Mouse (Mus musculus) cerebellum, adult (tissue): ENCODE measurements around the gene AC129217.1.

Experiments used
- ATAC-seq: cut with Nextera tagmentation; 2 replicates; pipeline ENCODE4 v1.9.2; 2017; ENCODE audit warnings: mild to moderate bottlenecking, moderate library complexity, mixed read lengths; ENCODE audit not compliant: insufficient number of reproducible peaks, low FRiP score, low TSS enrichment

Gene AC129217.1

DNA sequence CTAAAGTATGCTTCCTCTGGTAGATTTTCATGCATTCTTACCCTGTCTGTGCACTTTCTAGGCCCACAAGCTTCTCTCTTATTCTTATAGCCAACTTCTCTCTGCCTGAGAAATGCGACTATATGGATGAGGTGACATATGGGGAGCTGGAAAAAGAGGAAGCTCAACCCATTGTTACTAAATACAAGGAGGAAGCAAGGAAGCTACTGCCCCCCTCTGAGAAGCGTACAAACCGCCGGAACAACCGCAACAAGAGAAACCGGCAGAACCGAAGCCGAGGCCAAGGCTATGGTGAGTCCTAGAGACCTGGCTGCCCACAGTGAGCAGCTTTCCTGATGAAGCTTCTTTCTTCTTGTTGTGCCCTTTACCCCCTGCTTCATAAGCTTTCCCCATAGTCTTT, at the start of gene AC129217.1:
TSS of gene AC129217.1 (plus strand) at position 114 of the 400 bp plus-strand sequence.
- no peak for ATAC-seq

DNA sequence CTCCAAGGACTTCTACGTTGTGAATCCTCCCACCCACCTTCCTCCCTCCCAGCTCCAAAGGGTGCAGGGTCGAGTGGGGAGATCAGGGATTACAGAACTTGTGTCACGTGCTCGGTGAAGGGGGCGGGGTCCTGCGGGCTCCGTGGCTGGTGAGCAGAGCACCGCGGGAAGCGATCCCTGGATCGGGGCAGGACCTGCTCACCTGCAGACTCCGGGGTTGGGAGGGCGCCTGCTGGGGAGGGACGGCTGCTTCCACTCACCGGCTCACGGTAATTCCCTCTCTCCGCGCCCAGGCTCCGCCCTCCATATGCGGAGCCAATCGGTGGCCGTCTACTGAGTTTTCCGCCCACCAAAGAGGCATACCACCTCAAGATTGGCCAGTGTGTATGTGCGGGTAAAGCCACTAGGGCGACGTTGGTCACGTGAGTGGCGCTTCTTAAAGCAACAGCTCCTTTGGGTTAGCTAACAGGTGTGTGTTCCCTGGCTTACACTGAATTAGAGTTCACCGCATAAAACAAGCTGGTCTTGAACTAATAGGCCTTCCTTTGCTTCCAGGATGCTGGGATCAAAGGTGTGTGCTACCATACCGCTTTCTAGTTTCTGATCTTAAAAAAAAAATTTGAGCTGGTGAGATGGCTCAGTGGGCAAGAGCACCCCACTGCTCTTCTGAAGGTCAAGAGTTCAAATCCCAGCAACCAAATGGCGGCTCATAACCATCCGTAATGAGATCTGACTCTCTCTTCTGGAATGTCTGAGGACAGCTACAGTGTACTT, 43.4 kb upstream of the AC129217.1 start, which contains the start of gene Taf6l:
TSS of gene Taf6l (minus strand) at position 410 of the 774 bp plus-strand sequence.
- peak; percentile 99 for ATAC-seq

DNA sequence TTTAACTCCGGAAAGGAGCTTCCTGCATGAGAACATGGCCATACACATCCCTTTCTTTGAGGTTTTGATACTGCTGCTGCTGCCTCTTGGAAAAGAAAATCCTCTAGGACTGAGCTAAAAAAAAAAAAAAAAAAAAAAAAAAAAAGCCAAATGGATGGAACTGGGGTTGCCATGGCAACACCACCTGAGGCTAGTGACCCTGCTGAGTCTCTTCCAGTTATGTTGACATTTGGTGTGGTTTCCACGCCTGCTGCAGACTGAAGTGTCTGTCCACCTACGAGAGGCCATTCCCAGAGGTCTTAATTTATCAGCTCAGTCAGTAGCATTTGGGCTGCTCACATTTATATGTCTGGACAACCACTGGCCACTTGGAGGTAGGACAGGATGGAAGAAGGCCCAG, 41.1 kb upstream of the AC129217.1 start:
- ATAC-seq = no peak

DNA sequence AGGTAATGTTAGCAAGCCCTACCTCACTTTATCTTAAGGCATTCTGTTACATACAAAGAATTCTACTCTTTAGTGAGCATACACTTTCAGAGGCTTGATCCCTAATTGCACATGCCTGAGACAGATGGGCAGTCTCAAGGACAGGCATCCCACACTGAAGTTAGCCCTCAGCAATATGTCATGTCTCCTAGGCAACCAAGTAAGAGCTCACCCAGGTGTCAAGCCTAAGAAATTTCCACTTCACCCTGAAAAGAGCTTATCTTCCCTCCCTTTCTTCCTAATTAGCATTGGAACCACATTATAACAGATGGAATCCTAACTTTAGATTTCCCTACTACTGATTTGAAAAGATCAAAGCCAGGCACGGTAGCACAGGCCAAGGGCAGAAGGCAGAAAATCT, 40.4 kb upstream of the AC129217.1 start:
- no peak for ATAC-seq

DNA sequence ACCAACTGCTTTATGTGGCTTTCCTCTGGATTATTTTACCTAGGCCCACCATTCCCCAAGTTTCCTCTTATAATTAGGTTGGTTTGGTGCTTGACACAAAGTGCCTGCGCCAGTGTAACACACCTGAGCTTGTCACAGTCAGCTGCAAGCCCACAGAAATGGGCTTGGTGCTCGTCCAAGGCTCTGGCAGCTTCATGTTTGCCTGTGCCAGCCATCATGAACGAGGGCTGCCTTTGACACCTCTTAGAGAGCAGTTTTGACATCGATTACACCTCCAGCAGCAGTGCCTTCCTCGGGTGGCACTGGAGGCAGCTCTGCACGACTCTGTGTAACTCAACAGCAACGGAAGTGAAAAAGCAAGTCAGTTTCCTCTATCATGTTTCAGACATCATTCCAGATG, 39.4 kb upstream of the AC129217.1 start:
- no peak for ATAC-seq

DNA sequence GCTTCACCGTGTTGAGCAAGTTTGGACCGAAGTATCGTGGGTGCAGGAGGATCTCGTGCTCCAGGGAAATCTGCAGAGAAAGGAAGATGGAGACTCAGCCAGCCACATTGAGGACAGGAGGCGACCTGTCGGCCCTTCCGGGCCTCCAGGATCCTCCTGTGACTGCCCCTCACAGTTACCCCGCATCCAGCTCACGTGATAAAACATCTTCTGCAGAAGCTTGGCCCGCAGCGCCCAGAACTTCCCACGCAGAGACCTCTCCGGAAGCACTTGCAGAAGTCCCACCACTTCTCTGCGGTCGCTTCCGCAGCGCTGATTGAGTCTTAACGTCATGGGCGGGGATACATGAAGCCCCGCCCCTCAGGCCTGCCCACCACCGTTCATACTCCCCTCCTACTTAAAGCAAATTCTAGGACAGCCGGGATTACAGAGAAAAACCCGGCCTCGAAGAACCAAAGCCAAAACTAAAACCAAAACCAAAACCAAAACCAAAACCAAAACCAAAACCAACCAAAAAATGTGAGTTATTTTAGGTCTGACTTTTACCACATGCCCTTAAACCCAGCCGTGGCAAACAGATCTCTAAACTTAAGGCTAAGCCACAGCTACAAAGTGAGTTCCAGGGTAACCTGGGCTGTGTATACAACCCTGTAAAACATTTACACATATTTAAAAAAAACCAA, 31.2 kb upstream of the AC129217.1 start, which contains the start of gene Polr2g:
TSS of gene Polr2g (minus strand) at position 314 of the 683 bp plus-strand sequence.
- ATAC-seq = peak; percentile 69

DNA sequence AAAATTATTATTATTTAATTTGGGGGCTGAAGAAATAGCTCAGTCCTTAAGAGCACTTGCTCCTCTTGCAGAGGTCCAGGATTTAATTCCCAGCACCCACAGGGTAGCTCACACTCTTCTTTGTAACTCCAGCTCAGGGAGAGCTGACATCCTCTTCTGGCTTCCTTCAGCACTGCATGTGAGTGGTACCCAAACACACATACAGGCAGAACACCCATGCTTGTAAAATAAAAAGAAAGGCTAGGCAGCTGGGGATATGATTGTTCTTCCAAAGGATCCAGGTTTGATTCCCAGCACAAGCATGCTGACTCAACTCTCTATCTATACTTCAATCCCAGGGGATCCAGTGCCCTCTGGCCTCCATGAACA, 30.6 kb upstream of the AC129217.1 start:
- no peak for ATAC-seq

DNA sequence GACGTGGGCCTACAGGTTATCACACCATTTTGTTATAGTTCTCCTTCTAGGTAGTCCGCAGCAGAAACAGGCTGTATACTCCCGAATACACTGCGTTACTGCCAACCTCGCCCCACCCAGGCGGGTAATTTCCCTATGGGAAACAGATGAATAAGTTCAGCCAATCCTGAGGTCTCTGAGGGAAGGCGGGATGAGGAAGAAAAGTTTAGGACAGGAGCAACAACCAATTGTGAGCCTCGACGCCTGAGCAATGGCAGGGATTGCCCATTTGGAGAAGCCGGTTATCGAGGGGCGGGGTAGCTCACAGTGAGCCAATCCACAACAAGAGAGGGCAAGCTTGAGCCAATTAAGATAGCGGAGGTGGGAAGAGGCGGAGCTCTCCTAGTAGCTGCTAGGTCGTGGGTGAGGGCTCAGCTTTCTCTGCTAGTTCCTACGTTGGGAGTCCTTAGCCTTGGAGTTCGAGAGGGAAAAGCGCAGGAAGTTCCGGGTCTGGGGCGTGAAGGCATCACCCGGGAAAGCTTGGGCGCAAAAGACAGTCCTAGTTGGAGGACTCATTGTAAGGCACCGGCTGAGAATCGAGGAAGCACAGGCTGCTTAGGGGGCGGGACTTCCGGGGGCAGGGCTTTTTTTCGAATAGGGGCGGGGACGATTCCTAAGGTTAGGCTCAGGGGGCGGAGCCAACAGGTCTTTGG, 27.3 kb upstream of the AC129217.1 start, which contains the start of gene Zbtb3:
TSS of gene Zbtb3 (plus strand) at position 426 of the 692 bp plus-strand sequence.
- ATAC-seq = peak; percentile 95

DNA sequence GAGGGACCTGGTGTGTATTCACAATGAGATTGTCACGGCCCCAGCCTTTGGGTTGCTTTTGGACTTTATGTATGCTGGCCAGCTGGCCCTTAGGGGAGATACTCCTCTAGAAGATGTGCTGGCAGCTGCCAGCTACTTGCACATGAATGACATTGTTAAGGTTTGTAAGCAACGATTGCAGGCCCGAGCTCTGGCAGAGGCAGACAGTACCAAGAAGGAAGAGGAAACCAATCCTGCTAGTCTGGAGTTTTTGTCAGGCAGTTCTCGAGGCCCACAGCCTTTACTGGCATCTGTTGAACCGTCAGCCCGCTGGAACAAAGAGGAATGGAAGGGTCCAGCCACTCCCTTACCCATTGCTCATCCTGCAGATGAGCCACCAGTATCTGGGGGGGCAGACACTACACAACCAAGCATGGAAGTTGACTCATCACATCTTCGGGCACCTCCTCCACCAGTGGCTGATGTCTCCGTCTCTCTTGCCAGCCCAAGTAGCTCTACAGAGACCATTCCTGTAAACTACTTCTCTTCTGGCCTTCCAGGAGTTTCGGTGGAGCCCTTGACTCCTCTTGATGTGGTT, 26.3 kb upstream of the AC129217.1 start:
- ATAC-seq = no peak

DNA sequence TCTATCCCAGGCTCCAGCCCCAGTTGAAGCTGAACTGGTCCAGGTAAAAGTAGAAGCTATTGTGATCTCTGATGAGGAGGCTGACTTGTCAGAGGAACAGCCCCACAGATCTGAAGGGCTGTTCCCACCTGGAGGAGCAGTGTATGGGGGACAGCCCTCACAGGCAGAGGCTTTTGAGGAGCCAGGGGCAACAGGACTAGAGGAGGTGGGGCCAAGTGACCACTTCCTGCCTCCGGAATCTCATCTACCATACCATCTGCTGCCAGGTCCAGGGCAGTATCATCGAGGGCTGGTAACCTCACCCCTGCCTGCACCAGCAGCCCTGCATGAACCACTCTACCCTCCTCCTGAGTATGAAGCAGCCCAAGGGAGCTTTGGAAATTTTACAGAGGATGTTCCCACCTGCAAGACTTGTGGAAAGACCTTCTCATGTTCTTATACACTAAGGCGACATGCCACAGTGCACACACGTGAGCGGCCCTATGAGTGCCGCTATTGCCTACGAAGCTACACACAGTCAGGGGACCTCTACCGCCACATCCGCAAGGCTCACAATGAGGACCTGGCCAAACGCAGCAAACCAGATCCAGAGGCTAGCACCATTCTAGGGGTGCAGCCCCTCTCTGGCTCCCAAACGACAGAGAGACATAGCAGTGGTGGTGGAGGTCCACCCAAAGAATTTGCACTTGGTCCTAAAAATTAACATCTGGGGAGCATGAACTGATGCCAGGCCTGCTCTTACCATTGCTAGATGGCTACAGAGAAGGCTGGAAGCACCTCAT, 25.5 kb upstream of the AC129217.1 start:
- no peak for ATAC-seq

DNA sequence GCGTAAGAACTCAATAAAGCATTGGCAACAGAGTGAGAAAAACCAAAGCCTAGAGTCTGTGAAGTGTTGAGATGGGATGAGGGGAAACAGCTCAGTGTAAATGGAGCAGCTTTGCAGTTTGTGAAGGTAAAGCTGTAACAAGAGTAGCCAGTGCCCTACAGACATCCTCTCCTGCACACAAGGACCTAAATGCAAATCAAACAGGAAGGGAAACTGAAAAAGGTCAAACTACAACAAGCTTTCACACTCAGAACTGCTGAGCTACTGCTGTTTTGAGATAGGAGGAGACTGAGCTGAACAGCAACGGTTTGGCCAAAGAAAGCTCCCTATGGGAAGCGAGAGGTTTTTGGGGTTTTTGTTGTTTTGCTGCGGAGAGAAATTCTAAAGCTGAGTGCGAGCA, 22.8 kb upstream of the AC129217.1 start:
- ATAC-seq = no peak

DNA sequence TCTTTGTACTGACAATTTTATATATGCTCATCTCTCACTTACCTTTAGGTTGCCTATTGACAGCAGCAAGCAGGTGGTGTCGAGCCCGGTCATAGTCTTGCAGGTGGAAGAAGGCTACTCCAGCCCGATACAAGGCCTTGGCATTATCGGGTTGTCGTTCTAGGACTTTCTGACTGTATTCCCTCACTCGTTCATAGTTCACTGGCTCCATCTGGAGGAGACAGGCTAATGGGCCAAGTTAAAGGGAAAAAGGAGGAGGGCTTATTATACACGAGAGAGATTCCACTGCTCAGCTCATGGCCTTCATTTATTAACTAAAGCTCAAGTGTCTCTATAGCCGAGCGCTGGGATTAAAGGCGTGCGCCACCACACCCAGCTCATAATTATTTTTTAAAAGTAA, 13.8 kb upstream of the AC129217.1 start:
- ATAC-seq = no peak

DNA sequence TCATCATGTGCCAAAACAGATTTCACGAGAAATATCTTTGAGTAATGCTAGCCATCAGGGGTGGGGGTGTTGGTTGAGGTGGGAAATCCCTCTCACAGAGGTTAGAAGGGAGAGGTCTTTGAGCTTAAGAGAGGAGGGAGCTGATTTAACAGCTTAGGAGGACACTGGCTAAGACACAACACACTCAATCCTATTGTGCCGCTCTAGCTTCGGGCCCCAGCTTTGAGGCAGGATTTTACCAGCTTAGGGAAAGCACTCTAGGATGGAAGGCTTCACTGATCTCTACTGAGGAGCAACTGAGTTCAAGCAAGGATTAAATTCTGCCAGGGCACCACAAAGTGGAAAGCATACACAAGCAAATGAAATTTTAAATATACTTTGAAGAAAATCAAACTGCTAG, 12.6 kb upstream of the AC129217.1 start:
- ATAC-seq = no peak

DNA sequence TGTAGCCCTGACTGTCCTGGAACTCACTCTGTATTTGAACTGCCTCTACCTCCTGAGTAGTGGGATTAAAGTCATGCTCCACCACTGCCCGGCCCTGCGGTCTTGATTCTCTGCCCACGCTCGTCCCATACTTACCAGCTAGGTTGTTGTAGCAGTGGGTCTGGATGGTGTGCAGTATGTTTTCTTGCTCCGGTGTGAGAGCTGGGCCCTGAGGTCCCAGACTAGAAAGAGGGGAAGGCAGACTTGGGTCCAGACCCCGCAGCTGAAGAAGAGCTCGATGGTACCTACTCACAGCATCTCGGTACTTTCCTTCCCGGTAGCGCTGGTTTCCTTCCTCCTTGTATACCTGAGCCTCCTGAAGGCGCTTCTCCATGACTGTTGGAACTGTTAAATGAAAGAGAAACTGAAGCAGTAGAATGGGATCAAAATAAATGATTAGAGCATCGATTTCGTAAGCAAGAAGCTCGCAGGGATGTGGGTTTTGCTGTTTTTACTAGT, 11.2 kb upstream of the AC129217.1 start:
- ATAC-seq = no peak

DNA sequence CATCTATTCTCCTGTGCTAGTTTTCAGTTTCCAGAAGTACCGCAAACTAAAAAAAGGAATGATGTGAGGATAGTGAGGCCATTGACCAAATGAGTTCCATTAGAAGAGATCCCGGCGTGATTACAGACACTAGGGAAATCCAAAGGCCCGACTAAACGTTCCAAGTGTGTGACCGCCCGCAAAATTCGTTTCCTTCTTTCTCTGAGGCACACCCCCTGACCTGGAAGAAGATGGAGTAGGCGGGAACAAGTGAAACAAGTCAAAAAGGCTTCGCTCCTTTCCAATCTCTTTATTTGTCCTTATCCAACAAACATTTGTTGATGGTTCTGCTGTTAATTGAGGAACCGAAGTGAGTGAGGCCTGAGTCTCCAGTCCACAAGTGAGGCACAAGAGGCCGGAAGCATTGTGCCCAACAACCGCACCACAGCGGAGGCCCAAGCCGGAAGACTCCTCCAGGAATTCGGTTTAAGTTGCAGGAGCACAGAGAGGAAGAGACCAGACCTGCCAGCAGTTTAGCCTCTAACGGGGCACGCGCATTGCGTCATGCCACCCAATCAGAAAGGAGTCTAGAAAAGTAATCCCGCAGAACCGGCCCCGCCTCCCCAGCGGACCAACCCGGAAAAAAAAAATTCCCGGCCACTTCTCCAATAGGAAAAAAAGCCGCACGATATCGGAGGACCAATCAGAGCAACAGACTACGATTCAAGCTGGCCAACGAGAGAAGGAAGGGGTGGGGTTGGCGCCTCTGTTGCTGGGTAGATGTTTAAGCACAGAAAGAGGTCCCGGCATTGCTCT, 10.6 kb upstream of the AC129217.1 start, which contains the start of gene Ttc9c:
TSS of gene Ttc9c (minus strand) at position 533 of the 795 bp plus-strand sequence.
- ATAC-seq = peak; percentile 86

DNA sequence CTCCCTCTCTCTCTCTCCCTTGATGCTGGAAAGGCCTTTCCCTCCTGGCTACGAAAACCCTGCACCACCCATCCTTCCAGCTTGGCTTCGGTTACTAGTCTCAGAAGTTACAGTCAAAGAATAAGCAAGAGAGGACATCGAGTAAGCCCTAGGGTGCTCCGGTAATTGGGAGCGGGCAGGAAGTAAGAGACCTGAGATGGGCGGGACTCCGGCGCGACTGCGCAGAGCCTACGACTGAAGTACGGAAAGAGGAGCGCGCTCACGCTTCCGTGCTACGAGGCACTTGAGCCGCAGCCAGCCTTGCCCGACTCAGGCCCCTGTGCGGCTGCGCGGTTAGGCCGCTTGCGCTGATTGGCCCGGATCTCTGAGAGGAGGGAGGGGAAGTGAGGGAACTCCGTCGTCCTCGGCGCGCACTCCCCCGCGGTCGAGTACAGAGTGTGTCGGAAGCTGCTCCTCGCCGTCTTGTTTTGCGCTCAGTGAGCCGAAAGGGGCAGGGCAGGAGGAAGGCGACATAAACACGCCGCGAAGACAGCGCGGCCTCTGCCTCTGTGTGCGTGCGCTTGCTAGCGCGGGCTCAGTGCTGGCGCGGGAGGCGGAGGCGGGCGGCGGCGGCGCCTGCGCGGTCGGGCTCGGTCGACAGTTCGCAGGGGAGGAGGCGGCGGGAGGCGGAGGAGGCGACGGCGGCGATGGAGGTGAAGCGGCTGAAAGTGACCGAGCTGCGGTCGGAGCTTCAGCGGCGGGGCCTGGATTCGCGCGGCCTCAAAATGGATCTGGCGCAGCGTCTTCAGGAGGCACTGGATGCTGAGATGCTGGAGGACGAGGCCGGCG, 9.8 kb upstream of the AC129217.1 start, which contains the start of gene Hnrnpul2:
TSS of gene Hnrnpul2 (plus strand) at position 415 of the 828 bp plus-strand sequence.
- ATAC-seq = peak; percentile 88

DNA sequence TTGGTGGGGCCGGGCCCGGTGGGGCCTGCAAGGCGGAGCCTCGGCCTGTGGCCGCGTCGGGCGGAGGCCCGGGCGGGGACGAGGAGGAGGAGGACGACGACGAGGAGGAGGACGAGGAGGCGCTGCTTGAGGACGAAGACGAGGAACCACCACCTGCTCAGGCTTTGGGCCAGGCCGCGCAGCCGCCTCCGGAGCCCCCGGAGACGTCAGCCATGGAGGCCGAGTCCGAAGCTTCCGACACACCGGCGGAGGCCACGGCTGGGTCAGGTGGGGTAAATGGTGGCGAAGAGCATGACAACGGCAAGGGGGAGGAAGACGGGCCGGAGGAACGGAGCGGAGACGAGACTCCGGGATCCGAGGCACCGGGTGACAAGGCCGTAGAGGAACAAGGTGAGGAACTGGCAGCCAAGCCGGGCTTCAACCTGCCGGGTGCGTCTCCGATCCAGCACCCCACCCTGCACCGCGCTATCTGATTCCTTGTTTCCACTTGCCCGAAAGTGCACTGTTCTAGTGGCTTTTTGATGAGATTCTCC, 9.1 kb upstream of the AC129217.1 start:
- peak; percentile 19; the same call in 1 of the 2 replicates for ATAC-seq

DNA sequence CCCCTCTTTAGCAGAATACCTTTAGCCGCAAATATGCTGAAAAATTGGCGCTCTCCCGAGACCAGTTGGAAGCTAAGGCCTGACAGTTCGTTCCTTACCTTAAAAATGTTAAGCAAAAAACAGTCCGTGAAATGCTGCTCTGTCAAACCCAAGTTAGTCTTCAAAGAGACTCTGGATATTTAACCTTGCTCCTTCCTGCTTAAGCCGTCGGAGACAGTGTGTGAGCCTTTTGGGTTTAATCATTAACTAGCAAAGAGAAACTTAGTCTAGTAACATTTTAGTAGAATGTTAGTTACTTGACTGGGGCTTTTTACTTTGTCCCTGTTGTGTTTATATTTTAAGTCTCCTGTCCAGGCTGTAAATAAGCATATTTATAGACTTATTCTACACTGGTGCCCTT, 8.4 kb upstream of the AC129217.1 start:
- ATAC-seq = no peak
